Mouse (Mus musculus): ENCODE results near the gene Tefm. TPM values are rescaled to one million over a fixed set of nuclear protein-coding genes. Genes with fewer than 3 reads are reported as not detected.

Tefm gene
- polyA plus RNA-seq, 1 experiment from 2014 or later, result 30.4 TPM

Other genes with a start within 250 kb of the Tefm start
- gene Utp6, start 179.8 kb downstream of the Tefm start, polyA plus RNA-seq (2016; fragmentation: Nextera tagmentation; extraction: Ambion mirVana), result 74.8 and 77.6 TPM in 2 replicates
- gene Suz12, start 149.1 kb downstream of the Tefm start, polyA plus RNA-seq (2016; fragmentation: Nextera tagmentation; extraction: Ambion mirVana), result 40.3 and 46.3 TPM in 2 replicates
- 30.9 and 33.9 TPM in 2 replicates for gene Crlf3, start 61.2 kb downstream of the Tefm start, polyA plus RNA-seq (2016; fragmentation: Nextera tagmentation; extraction: Ambion mirVana)
- gene Atad5, start 52.8 kb downstream of the Tefm start, polyA plus RNA-seq (2016; fragmentation: Nextera tagmentation; extraction: Ambion mirVana), result 19.5 and 20.1 TPM in 2 replicates
- 1.4 and 1.7 TPM in 2 replicates for gene Adap2, start 11.9 kb upstream of the Tefm start, polyA plus RNA-seq (2016; fragmentation: Nextera tagmentation; extraction: Ambion mirVana)
- 2.8 and 2.9 TPM in 2 replicates for gene Rnf135, start 41.7 kb upstream of the Tefm start, polyA plus RNA-seq (2016; fragmentation: Nextera tagmentation; extraction: Ambion mirVana)
- gene Rhot1, start 66.8 kb upstream of the Tefm start, polyA plus RNA-seq (2016; fragmentation: Nextera tagmentation; extraction: Ambion mirVana), result 61.9 and 65.5 TPM in 2 replicates
- 20.8 and 21.3 TPM in 2 replicates for gene Rhbdl3, start 158.7 kb upstream of the Tefm start, polyA plus RNA-seq (2016; fragmentation: Nextera tagmentation; extraction: Ambion mirVana)
- 30.0 and 31.4 TPM in 2 replicates for gene 5730455P16Rik, start 235.9 kb upstream of the Tefm start, polyA plus RNA-seq (2016; fragmentation: Nextera tagmentation; extraction: Ambion mirVana)
- 296 and 310 TPM in 2 replicates for gene Zfp207, start 241.1 kb upstream of the Tefm start, polyA plus RNA-seq (2016; fragmentation: Nextera tagmentation; extraction: Ambion mirVana)